Comparison of ENCODE assay signal across 17 mouse cellular contexts in the genomic region with DNA sequence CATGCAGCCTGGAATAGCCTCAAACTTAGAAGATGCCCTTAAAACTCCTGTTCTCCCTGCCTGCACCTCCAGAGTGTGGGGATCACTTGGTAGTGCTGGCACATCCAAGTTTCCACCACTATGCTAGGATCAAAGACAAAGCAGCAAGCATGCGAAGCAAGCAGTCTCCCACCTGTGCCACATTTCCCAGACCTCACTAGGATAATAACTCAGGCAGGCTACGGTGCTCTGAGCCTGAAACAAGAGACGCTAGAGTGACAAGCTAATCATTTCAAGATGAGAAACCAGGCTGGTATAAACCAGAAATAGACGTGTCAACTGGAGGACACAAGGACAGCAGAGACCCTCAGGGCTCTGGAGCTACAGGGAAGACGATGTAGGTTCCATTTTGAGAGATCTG. TPM values are rescaled to one million over a fixed set of nuclear protein-coding genes. Genes with fewer than 3 reads are reported as not detected.
DNase-seq lines count a peak whose midpoint lies in the region; ATAC-seq and TF ChIP-seq lines count a peak whose summit lies in the region.
"Had no signal": no experiment of that assay in that cellular context is flagged by ENCODE, and none has a peak within 500 bp of the region (broad histone marks: within the 10 kb centered on the region; RNA-seq: fewer than 3 reads in every experiment).

No protein-coding gene starts in this region.

- in situ Hi-C loops in CH12.LX (cut with MboI; ENCODE audit: low pct_ligation_motif_present, low pct_unique_long_range_greater_than_20kb, low sequenced_read_pairs), result loop anchor here (5.0 to 25.0 kb wide), 3 partner anchors 48 to 768 kb away; partner anchors contain the start of gene Klf6

- H3K36me3 ChIP-seq in heart, embryonic 11.5 days (ENCODE audit: control insufficient read depth, insufficient read depth, low read length), result no peaks in the 10 kb centered on the region
- H3K36me3 ChIP-seq in kidney, embryonic 15.5 days, result no peaks in the 10 kb centered on the region
- peaks cover 9 to 72% of the 10 kb centered on the region in 2 experiments for H3K36me3 ChIP-seq in CH12.LX (replicated peaks in 1 of 2; ENCODE audit: control insufficient read depth in 1 of 2, insufficient read depth in 1 of 2, low read length in 1 of 2)
- H3K36me3 ChIP-seq: embryonic facial prominence, embryonic 15.5 days; forebrain, embryonic 10.5 days; neural tube, embryonic 13.5 days had no signal

- peaks cover 91% of the 10 kb centered on the region for H3K79me2 ChIP-seq in CH12.LX (replicated peaks; ENCODE audit: control insufficient read depth, extremely low read depth, insufficient read depth, poor library complexity, severe bottlenecking)

- no peak overlapping the region for H3K4me3 ChIP-seq in heart, embryonic 11.5 days (ENCODE audit: low read depth, low read length)
- no peak overlapping the region for H3K4me3 ChIP-seq in kidney, embryonic 15.5 days (replicated peaks)
- peak overlapping the region in 1 of 3 experiments; percentile 3 for H3K4me3 ChIP-seq in CH12.LX (replicated peaks in 1 of 3; ENCODE audit: low read depth in 2 of 3, low read length in 2 of 3, poor library complexity in 1 of 3)
- H3K4me3 ChIP-seq: embryonic facial prominence, embryonic 15.5 days; forebrain, embryonic 10.5 days; neural tube, embryonic 13.5 days had no signal

- no peak for TF ChIP-seq EP300 in CH12.LX (IDR thresholded peaks at IDR 0.05; ENCODE audit: low read length)

- DNase-seq in heart, postnatal 10 days, result no peak
- DNase-seq in kidney, postnatal 25 days, result no peak
- no peak for DNase-seq in CH12.LX (ENCODE audit: extremely low read depth)
- DNase-seq in forelimb bud, embryonic 11.5 days (ENCODE audit: low read depth, low spot score), result peak; percentile 79
- no peak for DNase-seq in gastrocnemius, postnatal 10 days
- no peak for DNase-seq in urinary bladder, postnatal 25 days (ENCODE audit: low spot score)
- DNase-seq: adrenal gland, postnatal 14 days; gastrocnemius, postnatal 14 days; liver; liver, postnatal 0 days; thymus, postnatal 36 days had no signal

- no peak for TF ChIP-seq RAD21 in CH12.LX (IDR thresholded peaks at IDR 0.05; ENCODE audit: low read depth, low read length)

- 37% methylated on average over 5 of the region's 5 CpGs for WGBS in heart, embryonic 11.5 days (ENCODE audit: insufficient replicate concordance)
- 47% methylated on average over 5 of the region's 5 CpGs for WGBS in kidney, embryonic 15.5 days

- H3K9ac ChIP-seq in heart, embryonic 11.5 days (ENCODE audit: low read depth, low read length), result no peak overlapping the region
- H3K9ac ChIP-seq in kidney, embryonic 15.5 days, result no peak overlapping the region
- H3K9ac ChIP-seq in CH12.LX (ENCODE audit: insufficient read depth, low read depth), result peak overlapping the region; percentile 18
- H3K9ac ChIP-seq: embryonic facial prominence, embryonic 15.5 days; liver, postnatal 0 days; neural tube, embryonic 13.5 days had no signal

- no peak overlapping the region for H3K4me2 ChIP-seq in heart, embryonic 11.5 days
- H3K4me2 ChIP-seq in kidney, embryonic 15.5 days, result no peak overlapping the region
- H3K4me2 ChIP-seq in CH12.LX (ENCODE audit: insufficient read depth, low read depth, poor library complexity, severe bottlenecking), result peak overlapping the region; percentile 87
- H3K4me2 ChIP-seq: embryonic facial prominence, embryonic 15.5 days; neural tube, embryonic 13.5 days had no signal

- peak overlapping the region; percentile 41; the same call in 1 of the 2 replicates for H3K27ac ChIP-seq in heart, embryonic 11.5 days (ENCODE audit: low read depth, low read length)
- H3K27ac ChIP-seq in kidney, embryonic 15.5 days, result no peak overlapping the region
- peak overlapping the region; percentile 21 for H3K27ac ChIP-seq in CH12.LX (ENCODE audit: insufficient read depth, low read depth)
- H3K27ac ChIP-seq: embryonic facial prominence, embryonic 15.5 days; forebrain, embryonic 10.5 days; neural tube, embryonic 13.5 days had no signal

- no peaks in the 10 kb centered on the region for H3K9me3 ChIP-seq in heart, embryonic 11.5 days (replicated peaks; ENCODE audit: control insufficient read depth, low read length)
- no peaks in the 10 kb centered on the region for H3K9me3 ChIP-seq in kidney, embryonic 15.5 days (replicated peaks)
- H3K9me3 ChIP-seq in CH12.LX (replicated peaks; ENCODE audit: low read length), result no peaks in the 10 kb centered on the region
- H3K9me3 ChIP-seq: embryonic facial prominence, embryonic 15.5 days; forebrain, embryonic 10.5 days; neural tube, embryonic 13.5 days had no signal

- no peak for ATAC-seq in heart, embryonic 11.5 days (replicated peaks; ENCODE audit: insufficient number of reproducible peaks, low FRiP score, low TSS enrichment)
- ATAC-seq in kidney, embryonic 15.5 days (replicated peaks; ENCODE audit: low FRiP score), result peak; percentile 63
- ATAC-seq: inflammation-experienced regulatory T-cells, adult 6 months; liver, postnatal 0 days had no signal

- TF ChIP-seq CTCF in CH12.LX (conservative IDR thresholded peaks at IDR 0.05 in 1 of 2, IDR thresholded peaks at IDR 0.05 in 1 of 2; ENCODE audit: low read depth in 2 of 2, low read length in 2 of 2), result no peak

- peaks cover 42% of the 10 kb centered on the region for H3K4me1 ChIP-seq in heart, embryonic 11.5 days (ENCODE audit: control insufficient read depth, insufficient read depth, low read length)
- H3K4me1 ChIP-seq in kidney, embryonic 15.5 days, result peaks cover 19% of the 10 kb centered on the region
- peaks cover 13 to 83% of the 10 kb centered on the region in 2 experiments for H3K4me1 ChIP-seq in CH12.LX (ENCODE audit: control insufficient read depth in 1 of 2, insufficient read depth in 2 of 2)

- intact Hi-C loops in heart, postnatal 10 days (cut with DNase I), result no loop called here

- dilution Hi-C loops in CH12.LX (cut with MboI; ENCODE audit: extremely low pct_ligation_motif_present, extremely low pct_unique_long_range_greater_than_20kb, low sequenced_read_pairs), result no loop called here

- no peaks in the 10 kb centered on the region for H3K27me3 ChIP-seq in heart, embryonic 11.5 days (ENCODE audit: control insufficient read depth, insufficient read depth, low read length)
- H3K27me3 ChIP-seq in kidney, embryonic 15.5 days, result no peaks in the 10 kb centered on the region
- H3K27me3 ChIP-seq in CH12.LX (replicated peaks), result no peaks in the 10 kb centered on the region
- H3K27me3 ChIP-seq: embryonic facial prominence, embryonic 15.5 days; neural tube, embryonic 13.5 days had no signal

- no peak for TF ChIP-seq POLR2A in CH12.LX (IDR thresholded peaks at IDR 0.05; ENCODE audit: low read depth, low read length)

TF ChIP-seq in CH12.LX, 34 proteins besides CTCF, POLR2A, EP300 and RAD21:
- TF ChIP-seq ZNF384 (IDR thresholded peaks at IDR 0.05; ENCODE audit: low read depth, low read length) (no peak), GABPA (IDR thresholded peaks at IDR 0.05; ENCODE audit: insufficient replicate concordance, low read depth, low read length) (no peak), BHLHE40 (IDR thresholded peaks at IDR 0.05; ENCODE audit: low read depth, low read length) (0 out of 2 replicates have a peak, but pooled peaks have one; percentile 7), CHD2 (IDR thresholded peaks at IDR 0.05; ENCODE audit: low read length) (no peak), UBTF (IDR thresholded peaks at IDR 0.05; ENCODE audit: low read depth, low read length) (no peak), IRF4 (IDR thresholded peaks at IDR 0.05; ENCODE audit: low read depth, low read length) (no peak), CHD1 (IDR thresholded peaks at IDR 0.05; ENCODE audit: low read depth, low read length) (peak; percentile 13; the same call in 1 of the 2 replicates), SMC3 (IDR thresholded peaks at IDR 0.05; ENCODE audit: low read depth, low read length) (no peak), MYC (IDR thresholded peaks at IDR 0.05; ENCODE audit: low read depth, low read length) (0 out of 2 replicates have a peak, but pooled peaks have one; percentile 7), ZC3H11A (IDR thresholded peaks at IDR 0.05; ENCODE audit: low read depth, low read length) (no peak), MAZ (IDR thresholded peaks at IDR 0.05; ENCODE audit: low read depth, low read length) (no peak), ELF1 (IDR thresholded peaks at IDR 0.05; ENCODE audit: low read depth, low read length) (no peak), RCOR1 (conservative IDR thresholded peaks at IDR 0.05; ENCODE audit: low read depth, low read length) (no peak), ZMIZ1 (IDR thresholded peaks at IDR 0.05; ENCODE audit: low read depth, low read length) (no peak), TCF12 (IDR thresholded peaks at IDR 0.05; ENCODE audit: low read depth, low read length) (no peak), MAFK (IDR thresholded peaks at IDR 0.05; ENCODE audit: insufficient replicate concordance, low read length) (no peak), NELFE (IDR thresholded peaks at IDR 0.05; ENCODE audit: low read depth, low read length) (no peak), JUND (conservative IDR thresholded peaks at IDR 0.05; ENCODE audit: low read depth, low read length) (no peak), HCFC1 (IDR thresholded peaks at IDR 0.05; ENCODE audit: low read depth, low read length) (no peak), ZKSCAN1 (IDR thresholded peaks at IDR 0.05; ENCODE audit: borderline replicate concordance, low read depth, low read length) (no peak), TBP (conservative IDR thresholded peaks at IDR 0.05; ENCODE audit: low read depth, low read length) (no peak)

RNA-seq across cellular contexts. Expression of gene Pfkp, which starts 18.6 kb away (rescaled TPM):
- polyA plus RNA-seq in heart, embryonic 11.5 days (2014; fragmentation: Nextera tagmentation; extraction: Ambion mirVana), result 143 and 184 TPM in 2 replicates
- total RNA-seq in heart, postnatal 10 days (2021), result 10 to 100 TPM; 67.3 to 78.2 TPM
- 25.6 and 28.3 TPM in 2 replicates for polyA plus RNA-seq in kidney, embryonic 15.5 days (2015; fragmentation: Nextera tagmentation; extraction: Ambion mirVana)
- total RNA-seq in CH12.LX (2012; rRNA removed) (247 and 417 TPM in 2 replicates), CH12.LX (2014; rRNA removed) (204 and 211 TPM in 2 replicates)
- 239 and 265 TPM in 2 replicates for polyA plus RNA-seq in CH12.LX (2012; ENCODE audit: insufficient read length, low read depth)
- 1 to 10 TPM; 8.1 to 9.9 TPM for total RNA-seq in gastrocnemius, postnatal 10 days (2021)

Comparison
In these comparisons a context has a peak if more than half of its experiments do, and no peak if none do; other contexts are left out.
1. RNA of gene Pfkp, which starts 18.6 kb away (total RNA-seq): 204 to 417 TPM in CH12.LX and 67.3 to 78.2 TPM in heart, postnatal 10 days; 8.1 to 9.9 TPM in gastrocnemius, postnatal 10 days; every median in the first group is over 4 times any median in the second.